Mouse (Mus musculus): ENCODE measurements around the gene Timeless. TPM values are rescaled to one million over a fixed set of nuclear protein-coding genes. Genes with fewer than 3 reads are reported as not detected.

Timeless gene
- polyA plus RNA-seq, 1 experiment: 45.1 TPM

DNA sequence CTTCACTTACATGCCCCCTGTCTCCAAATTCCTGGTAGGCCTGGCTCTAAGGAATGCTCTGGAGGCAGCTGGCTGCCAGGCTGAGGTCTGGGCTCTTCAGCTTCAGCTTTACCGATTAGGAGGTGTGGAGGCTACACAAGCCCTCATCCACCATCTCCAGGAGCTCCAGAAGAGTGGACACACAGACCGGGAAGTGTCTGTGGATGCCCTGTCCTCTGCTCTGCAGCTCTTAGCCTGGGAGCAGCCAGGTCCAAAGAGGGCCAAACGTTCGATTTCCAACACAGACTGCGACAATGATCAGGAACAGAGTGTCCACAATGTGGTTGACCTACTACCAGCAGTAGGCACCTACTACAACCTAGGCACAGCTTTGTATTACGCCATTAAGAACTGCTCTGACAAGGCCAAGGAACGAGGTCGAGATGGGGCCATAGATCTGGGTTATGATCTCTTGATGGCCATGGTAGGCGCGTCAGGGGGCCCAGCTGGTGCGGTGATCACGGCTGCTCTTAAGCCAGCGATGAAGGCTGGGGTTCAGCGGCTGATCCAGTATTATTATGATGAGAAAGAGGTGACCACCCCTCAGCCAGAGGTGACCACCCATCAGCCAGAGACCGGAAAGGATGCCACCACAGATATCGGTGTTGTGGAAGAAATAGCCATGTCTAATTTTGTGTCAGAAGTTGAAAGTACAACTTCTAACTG is 37.5 kb downstream of the Timeless start:
- no peak for TF ChIP-seq GATA1 (IDR thresholded peaks at IDR 0.05; ENCODE audit: low read length)

DNA sequence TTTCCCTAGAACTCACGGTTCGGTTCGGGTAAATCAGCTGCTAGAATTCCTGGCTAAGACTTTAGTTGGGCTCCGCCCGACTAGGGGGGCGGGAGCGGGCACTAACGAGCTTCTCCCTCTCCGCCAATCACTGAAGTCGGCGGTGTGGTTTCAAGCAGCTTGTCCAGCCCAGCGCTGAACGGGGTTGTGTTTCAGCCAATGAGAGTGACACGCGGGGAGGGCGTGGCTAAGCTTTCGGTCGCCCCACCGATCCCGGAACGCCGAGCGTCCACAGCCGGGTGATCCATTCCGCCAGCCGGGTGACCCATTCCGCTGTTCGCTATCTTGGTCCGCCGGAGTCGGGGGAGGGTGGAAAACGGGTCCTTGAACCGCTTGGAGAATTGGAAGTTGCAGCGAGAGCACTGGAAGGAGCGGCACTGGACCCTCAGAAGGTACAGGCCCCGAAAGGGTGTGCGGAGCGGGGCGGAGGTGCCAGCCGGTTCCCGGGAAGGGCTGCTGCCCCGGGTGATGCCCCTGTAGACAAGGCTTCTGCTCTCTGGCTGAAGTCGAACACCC is 38.5 kb downstream of the Timeless start, which contains the start of gene Stat2:
Stat2 (plus strand) TSS at position 273 of the 555 bp plus-strand sequence.
- TF ChIP-seq GATA1 (IDR thresholded peaks at IDR 0.05; ENCODE audit: low read length): no peak

DNA sequence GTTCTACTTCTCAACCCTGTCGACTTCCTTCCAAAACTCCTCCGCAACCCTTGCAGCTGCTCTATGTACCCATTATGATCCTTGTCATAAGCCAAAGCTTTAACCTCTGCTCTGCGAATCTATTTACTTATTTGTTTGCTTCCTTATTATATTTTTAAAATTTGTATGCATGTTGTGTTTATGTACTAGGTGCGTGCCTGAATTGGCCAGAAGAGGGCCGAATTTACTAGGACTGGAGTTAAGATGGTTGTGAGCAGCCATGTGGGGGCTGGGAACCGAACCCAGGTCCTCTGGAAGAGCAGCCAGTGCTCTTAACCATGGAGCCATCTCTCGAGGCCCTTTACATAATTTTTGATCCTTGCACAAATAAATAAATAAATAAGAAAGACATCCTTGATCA is 39.0 kb downstream of the Timeless start:
- TF ChIP-seq GATA1 (IDR thresholded peaks at IDR 0.05; ENCODE audit: low read length): no peak

DNA sequence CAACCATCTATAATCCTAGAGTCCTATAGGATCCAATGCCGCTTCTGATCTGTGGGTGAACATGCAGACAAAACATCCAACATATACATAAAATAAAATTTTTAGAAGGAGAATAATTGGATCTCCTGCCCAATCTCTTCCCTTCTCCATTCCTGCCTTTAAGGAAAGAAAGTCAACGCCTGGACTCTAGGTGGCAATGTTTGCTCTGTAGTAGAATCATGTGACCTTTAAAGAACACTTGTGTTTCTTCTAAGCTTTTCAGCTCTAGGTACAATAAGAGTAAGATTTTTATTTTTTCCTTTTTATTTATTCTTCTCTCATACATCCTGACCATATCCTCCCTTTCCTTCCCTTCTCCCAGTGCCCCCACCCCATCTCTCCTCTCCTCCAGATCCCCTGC is 40.0 kb downstream of the Timeless start:
- no peak for TF ChIP-seq GATA1 (IDR thresholded peaks at IDR 0.05; ENCODE audit: low read length)

DNA sequence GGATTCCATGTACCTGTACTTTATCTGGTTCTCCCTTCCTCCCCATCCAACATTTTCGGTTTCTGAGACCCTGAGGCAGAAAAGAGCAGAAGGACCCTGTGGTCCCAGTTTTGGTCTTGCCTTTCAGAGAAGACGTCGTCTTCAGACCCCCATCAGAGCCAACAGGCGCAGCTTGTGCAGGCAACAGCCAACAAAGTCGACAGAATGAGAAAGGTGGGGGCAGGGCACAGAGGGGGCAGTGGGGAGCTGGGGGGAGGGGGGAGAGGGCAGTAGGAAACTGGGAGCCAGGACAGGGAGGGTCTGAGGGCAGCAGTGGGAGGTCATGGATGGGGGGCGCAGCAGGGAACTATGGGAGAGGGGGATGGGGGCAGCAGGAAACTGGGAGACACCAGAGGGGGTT is 46.3 kb downstream of the Timeless start:
- TF ChIP-seq GATA1 (IDR thresholded peaks at IDR 0.05; ENCODE audit: low read length): no peak

DNA sequence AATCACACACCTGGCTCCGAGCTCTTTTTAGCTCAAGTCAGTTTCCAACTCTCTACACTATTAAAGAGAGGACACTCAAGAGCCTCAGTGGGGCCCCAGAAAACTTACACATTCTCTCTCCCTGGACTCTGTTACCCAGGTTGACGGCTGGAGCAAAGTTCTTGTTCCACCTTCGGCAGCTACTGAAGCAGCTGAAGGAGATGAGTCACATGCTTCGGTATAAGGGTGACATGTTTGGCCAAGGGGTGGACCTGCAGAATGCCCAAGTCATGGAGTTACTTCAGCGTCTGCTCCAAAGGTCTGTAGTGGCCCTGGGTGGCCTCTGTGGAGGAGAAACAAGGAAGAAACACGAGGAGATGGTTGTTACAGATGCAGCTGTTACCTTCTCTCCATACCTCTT is 49.1 kb downstream of the Timeless start:
- TF ChIP-seq GATA1 (IDR thresholded peaks at IDR 0.05; ENCODE audit: low read length): no peak

DNA sequence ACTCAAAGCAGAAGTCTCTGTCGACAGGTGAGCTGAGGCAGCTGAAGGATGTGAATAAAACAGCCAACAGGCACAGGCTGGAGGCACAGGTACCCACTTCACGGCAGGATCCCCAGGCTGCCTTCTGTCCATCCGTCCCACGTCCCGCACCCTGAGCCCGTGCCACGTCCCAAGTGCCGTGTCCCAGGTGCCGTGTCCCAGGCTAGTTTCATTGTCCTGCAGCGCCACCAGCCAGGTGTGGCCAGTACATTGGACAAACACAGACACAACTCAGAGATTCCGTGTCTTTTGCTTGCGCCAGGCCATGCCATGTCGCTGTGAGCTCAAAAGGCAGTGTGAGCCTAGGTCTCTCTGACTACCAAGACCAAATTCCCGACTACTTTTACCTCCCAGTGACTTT is 49.8 kb downstream of the Timeless start:
- TF ChIP-seq GATA1 (IDR thresholded peaks at IDR 0.05; ENCODE audit: low read length): no peak

DNA sequence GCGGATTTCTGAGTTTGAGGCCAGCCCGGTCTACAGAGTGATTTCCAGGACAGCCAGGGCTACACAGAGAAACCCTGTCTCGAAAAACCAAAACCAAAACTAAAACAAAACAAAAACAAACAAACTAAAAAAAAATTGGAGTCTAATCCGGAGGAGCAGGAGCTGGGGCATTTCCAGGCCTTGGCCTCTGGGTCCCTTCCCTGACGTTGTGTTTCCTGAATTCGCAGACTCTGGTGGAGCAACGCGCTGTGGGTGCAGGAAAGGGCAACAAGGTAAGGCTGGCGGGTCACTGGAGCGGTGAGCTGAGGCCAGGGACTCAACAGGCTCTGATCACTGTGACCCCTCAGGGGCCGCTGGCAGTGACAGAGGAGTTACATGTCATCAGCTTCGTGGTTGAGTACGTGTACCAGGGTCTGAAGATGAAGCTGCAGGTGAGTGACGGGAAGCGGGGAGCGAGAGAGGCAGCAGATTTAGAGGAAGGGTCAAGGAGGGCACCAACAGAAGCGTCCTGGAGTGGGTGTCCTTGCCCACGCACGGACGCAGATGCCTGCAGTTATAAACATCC is 51.1 kb downstream of the Timeless start:
- TF ChIP-seq GATA1 (IDR thresholded peaks at IDR 0.05; ENCODE audit: low read length): no peak

DNA sequence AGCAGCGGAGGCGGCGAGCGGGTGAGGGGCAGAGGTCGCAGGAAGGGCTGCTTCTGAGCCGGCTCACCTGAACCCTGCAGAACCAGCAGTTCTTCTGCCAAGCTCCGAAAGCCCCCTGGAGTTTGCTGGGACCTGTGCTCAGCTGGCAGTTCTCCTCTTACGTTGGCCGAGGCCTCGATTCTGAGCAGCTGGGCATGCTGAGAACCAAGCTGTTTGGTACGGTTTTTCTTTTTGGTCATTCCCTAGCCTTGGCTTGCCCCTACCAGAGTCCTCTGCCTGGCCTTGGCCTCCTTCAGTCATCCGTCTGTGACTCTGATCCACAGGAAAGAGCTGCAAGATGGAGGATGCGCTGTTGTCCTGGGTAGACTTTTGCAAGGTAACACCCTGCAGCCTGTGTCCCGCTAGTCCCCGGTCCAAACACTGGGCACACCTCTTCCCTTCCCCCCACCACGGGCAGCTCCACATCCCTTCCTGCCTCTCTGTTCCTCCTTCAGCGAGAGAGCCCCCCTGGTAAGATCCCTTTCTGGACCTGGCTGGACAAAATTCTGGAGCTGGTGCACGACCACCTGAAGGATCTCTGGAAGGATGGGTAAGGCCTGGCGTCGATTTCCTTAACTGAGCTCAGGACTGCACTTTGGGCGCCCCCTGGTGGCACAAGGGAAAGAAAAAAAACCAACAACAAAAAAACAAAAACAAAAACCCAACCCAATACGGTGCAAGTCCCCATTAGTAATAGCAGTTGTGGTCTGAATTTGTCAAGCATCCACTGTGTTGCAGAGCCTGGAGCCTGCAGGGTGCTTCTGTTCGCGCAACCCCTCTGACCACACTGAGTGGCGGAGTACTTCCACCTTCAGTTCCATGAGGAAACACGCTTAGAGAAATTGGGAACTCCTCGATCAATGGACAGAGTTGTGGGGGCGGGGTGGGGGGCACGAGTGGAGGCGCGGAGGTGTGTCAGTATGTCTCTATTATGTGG is 52.0 kb downstream of the Timeless start:
- no peak for TF ChIP-seq GATA1 (IDR thresholded peaks at IDR 0.05; ENCODE audit: low read length)

DNA sequence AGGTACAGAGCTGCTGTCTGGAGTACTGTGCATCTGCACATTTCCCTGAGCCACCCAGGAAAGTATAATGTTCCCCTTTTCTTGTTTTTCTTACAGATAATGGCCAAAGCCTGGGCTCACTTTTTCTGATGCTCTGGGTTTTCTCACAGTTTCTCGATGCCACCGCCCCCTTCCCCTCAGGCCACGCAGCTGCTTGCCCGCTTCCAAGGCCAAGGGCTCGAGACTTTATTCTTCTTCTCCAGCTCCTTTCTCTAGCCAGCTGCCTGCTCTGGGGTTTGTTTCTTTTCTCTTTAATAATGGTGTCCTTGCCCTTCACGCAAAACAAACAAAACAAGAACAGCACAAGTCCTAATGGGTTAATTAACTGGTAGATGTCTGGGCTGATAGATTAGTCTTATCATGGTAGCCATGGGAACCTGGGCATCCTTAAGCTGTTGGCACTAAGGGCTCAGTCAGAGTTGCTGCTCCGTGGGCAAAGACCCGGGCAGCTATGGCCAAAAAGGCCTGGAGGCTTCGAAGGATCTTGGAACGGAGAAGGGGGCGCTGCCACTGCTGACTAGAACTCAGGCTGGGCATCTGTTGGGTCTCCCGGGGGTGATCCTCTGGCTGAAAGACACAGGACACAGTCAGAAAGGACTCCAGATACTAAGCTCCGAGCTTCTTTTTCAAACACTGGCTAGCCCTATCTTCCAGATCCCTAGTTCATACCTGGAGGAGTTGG is 64.7 kb downstream of the Timeless start:
- TF ChIP-seq GATA1 (IDR thresholded peaks at IDR 0.05; ENCODE audit: low read length): no peak

DNA sequence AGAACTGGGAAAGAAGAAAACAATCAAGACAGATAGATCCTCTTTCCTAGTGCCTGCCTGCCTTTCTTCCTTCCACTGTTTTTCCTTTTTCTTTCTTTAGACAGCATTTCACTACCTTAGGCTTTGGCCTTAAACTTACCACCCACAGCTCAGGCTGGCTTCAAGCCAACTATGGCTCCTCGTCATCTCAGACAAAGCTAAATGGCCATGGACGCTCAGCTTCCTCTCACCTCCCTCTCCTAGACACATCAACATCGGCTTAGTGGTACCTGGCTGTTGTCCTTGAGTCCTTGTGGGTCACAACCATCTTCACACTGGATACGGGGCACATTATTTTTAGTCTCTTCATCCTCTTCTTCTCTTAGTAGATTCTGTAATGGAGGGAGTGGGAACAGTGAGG is 65.4 kb downstream of the Timeless start:
- no peak for TF ChIP-seq GATA1 (IDR thresholded peaks at IDR 0.05; ENCODE audit: low read length)

DNA sequence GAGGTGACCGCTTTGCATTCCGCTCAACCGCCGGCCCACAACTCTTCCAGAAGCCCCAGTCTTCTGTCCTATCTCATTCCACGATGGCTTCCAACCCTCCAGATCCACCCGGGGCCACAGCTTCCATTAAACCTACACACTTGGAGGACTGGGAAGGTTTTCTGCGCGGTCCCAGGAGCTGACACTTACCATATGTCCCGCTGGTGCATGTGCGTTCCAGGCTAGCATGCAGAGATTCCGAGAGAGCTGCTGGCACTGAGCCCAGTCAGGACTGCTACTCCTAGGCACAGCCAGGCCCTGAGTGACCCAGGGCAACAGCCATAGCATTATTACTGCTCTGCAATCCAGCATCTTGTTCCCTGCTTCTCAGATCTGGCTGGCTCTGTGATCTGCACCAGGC is 65.8 kb downstream of the Timeless start:
- TF ChIP-seq GATA1 (IDR thresholded peaks at IDR 0.05; ENCODE audit: low read length): no peak

DNA sequence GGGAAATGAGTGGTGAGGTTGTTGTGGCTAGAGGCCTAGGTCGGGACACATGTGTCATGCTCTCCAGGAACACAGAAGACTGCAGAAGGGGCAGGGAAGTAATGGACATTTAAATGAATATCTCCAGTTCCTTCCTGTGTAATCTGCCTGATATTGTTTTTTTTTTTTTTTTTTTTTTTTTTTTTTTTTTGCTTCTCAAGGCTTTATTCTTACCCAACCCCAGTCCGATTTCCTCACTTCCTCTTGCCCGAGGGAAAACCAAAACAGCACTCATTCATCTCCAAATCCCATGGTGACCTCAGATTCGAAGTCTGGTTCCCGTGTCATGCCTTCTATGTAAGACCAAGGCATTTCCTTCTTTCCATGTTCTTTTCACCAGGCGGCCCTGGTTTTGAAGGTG is 66.4 kb downstream of the Timeless start:
- no peak for TF ChIP-seq GATA1 (IDR thresholded peaks at IDR 0.05; ENCODE audit: low read length)

DNA sequence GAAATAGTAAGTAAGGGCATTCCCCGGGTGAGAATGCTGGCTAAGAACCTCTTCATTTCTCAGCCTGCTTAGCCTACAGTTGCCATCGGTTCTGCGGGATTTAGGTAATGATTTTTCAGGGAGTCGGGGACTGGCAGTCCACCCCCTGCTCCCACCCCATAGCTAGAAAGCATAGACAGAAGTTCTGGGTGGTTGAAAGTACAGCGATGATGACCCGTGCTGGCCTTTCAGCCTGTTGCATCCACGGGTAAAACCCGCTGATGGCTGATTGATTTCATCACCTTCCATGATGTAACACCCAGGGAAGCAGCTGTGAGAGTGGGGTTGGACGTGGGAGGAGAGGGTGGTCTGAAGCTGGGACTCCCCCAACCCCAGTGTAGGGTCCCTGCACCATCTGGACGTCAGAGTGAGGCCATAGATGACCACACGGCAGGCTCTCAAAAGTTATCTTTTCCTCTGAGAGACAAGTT is 66.9 kb downstream of the Timeless start, which contains the start of gene Il23a:
Il23a (minus strand) TSS at position 51 of the 470 bp plus-strand sequence.
- no peak for TF ChIP-seq GATA1 (IDR thresholded peaks at IDR 0.05; ENCODE audit: low read length)

DNA sequence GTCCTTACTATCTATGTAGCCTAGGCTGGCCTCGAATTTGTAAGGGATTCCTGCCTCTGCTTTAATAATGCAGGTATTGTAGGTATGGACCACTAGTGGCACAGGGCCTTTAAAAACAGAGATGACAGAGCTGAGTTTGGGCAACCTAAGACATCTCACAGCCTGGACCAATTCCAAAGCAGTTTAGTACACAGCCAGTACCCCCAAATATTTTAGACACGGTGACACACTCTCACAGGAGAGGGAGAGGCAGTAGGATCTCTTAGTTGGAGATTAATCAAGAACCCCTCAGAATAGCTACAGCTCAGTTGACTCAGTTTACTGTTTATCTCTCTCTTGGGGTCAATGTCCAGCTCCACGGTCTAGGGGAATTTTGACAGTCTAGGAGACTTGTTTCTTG is 70.5 kb downstream of the Timeless start:
- no peak for TF ChIP-seq GATA1 (IDR thresholded peaks at IDR 0.05; ENCODE audit: low read length)

Other genes starting within 250 kb of the Timeless start
- gene Hsd17b6, start 224.5 kb upstream of the Timeless start, polyA plus RNA-seq (2012): not detected in 2 replicates
- gene Prim1, start 216.9 kb upstream of the Timeless start, polyA plus RNA-seq (2012): 1.4 and 2.4 TPM in 2 replicates
- 68.4 and 148 TPM in 2 replicates for gene Naca, start 196.5 kb upstream of the Timeless start, polyA plus RNA-seq (2012)
- 213 and 308 TPM in 2 replicates for gene Ptges3, start 173.1 kb upstream of the Timeless start, polyA plus RNA-seq (2012)
- 2,012 and 2,953 TPM in 2 replicates for gene Atp5b, start 148.8 kb upstream of the Timeless start, polyA plus RNA-seq (2012)
- 30.8 and 32.5 TPM in 2 replicates for gene Baz2a, start 140.5 kb upstream of the Timeless start, polyA plus RNA-seq (2012)
- gene Rbms2, start 51.8 kb upstream of the Timeless start, polyA plus RNA-seq (2012): 8.8 and 10.8 TPM in 2 replicates
- gene Gls2, start 37.6 kb upstream of the Timeless start, polyA plus RNA-seq (2012): 15.4 and 19.6 TPM in 2 replicates
- gene Spryd4, start 20.3 kb upstream of the Timeless start, polyA plus RNA-seq (2012): 3.9 and 5.2 TPM in 2 replicates
- gene Mip, start 6.2 kb upstream of the Timeless start, polyA plus RNA-seq (2012): not detected in 2 replicates
- 0.04 TPM in 1 of 2 replicates, not detected in the other for gene Apon, start 22.0 kb downstream of the Timeless start, polyA plus RNA-seq (2012)
- gene Apof, start 36.6 kb downstream of the Timeless start, polyA plus RNA-seq (2012): not detected in 2 replicates
- gene Stat2, start 38.5 kb downstream of the Timeless start, polyA plus RNA-seq (2012): 9.1 TPM in 2 replicates
- gene Il23a, start 66.7 kb downstream of the Timeless start, polyA plus RNA-seq (2012): 0.05 and 0.08 TPM in 2 replicates
- 2.7 and 3.1 TPM in 2 replicates for gene Pan2, start 71.3 kb downstream of the Timeless start, polyA plus RNA-seq (2012)
- 83.4 and 115 TPM in 2 replicates for gene Cnpy2, start 90.4 kb downstream of the Timeless start, polyA plus RNA-seq (2012)
- 16.3 and 53.3 TPM in 2 replicates for gene Cs, start 105.7 kb downstream of the Timeless start, polyA plus RNA-seq (2012)
- 8.7 and 15.8 TPM in 2 replicates for gene Coq10a, start 136.9 kb downstream of the Timeless start, polyA plus RNA-seq (2012)
- gene Ankrd52, start 145.1 kb downstream of the Timeless start, polyA plus RNA-seq (2012): 79.7 and 85.8 TPM in 2 replicates
- gene Slc39a5, start 169.2 kb downstream of the Timeless start, polyA plus RNA-seq (2012): not detected in 2 replicates
- 226 and 249 TPM in 2 replicates for gene Nabp2, start 179.4 kb downstream of the Timeless start, polyA plus RNA-seq (2012)
- 11.6 and 14.5 TPM in 2 replicates for gene Rnf41, start 179.6 kb downstream of the Timeless start, polyA plus RNA-seq (2012)
- 158 and 204 TPM in 2 replicates for gene Smarcc2, start 227.2 kb downstream of the Timeless start, polyA plus RNA-seq (2012)